In genomic region chr9:103358545-103358944, GRCm38 (mm10) we compare ENCODE assay signal across 27 mouse cellular contexts. TPM values are rescaled to one million over a fixed set of nuclear protein-coding genes. Genes with fewer than 3 reads are reported as not detected.
DNase-seq lines count a peak whose midpoint lies in the region; ATAC-seq and TF ChIP-seq lines count a peak whose summit lies in the region.
"Had no signal": no experiment of that assay in that cellular context is flagged by ENCODE, and none has a peak within 500 bp of the region (broad histone marks: within the 10 kb centered on the region; RNA-seq: fewer than 3 reads in every experiment).

No protein-coding gene starts in this region.

- no peak for DNase-seq in heart, adult 2 months
- no peak for DNase-seq in liver, embryonic 11.5 days (ENCODE audit: low spot score)
- no peak for DNase-seq in liver, postnatal 0 days
- DNase-seq in brain, adult 2 months (ENCODE audit: low read depth, low spot score) = peak; percentile 47
- peak; percentile 29 for DNase-seq in telencephalon, adult 2 months (ENCODE audit: low read depth, low spot score)
- DNase-seq: adrenal gland, adult 8-10 months; cerebellum, adult 11 months; cerebellum, adult 9-10 months; forebrain, postnatal 0 days; gastrocnemius, postnatal 14 days; kidney, adult 18-20 months; kidney, postnatal 25 days; lung, adult 2 months; lung, postnatal 10 days; midbrain, embryonic 14.5 days; right cerebral cortex, postnatal 25 days; thymus, postnatal 14 days had no signal

- H3K9ac ChIP-seq in heart, embryonic 14.5 days (ENCODE audit: low read length) = peak overlapping the region; percentile 21; the same call in 1 of the 2 replicates
- H3K9ac ChIP-seq in heart, adult 2 months (ENCODE audit: low read depth, low read length) = no peak overlapping the region
- no peak overlapping the region for H3K9ac ChIP-seq in liver, embryonic 11.5 days (ENCODE audit: low read depth, low read length)
- no peak overlapping the region for H3K9ac ChIP-seq in liver, postnatal 0 days (replicated peaks)
- H3K9ac ChIP-seq: embryonic facial prominence, embryonic 13.5 days; forebrain, postnatal 0 days; hindbrain, embryonic 14.5 days; kidney, embryonic 15.5 days; stomach, embryonic 15.5 days had no signal

- H3K27me3 ChIP-seq in heart, embryonic 14.5 days (ENCODE audit: control insufficient read depth, insufficient read depth, low read length) = no peaks in the 10 kb centered on the region
- H3K27me3 ChIP-seq in heart, adult 2 months (ENCODE audit: control insufficient read depth, insufficient read depth, low read length) = no peaks in the 10 kb centered on the region
- H3K27me3 ChIP-seq in liver, embryonic 11.5 days (replicated peaks; ENCODE audit: control insufficient read depth, insufficient read depth, low read length) = no peaks in the 10 kb centered on the region
- no peaks in the 10 kb centered on the region for H3K27me3 ChIP-seq in liver, postnatal 0 days (ENCODE audit: insufficient read depth, low read length)
- H3K27me3 ChIP-seq: embryonic facial prominence, embryonic 13.5 days; kidney, embryonic 15.5 days; stomach, embryonic 15.5 days had no signal

- peaks cover 83% of the 10 kb centered on the region for H3K36me3 ChIP-seq in heart, embryonic 14.5 days (ENCODE audit: control insufficient read depth, insufficient read depth, low read length)
- H3K36me3 ChIP-seq in heart, adult 2 months (ENCODE audit: control insufficient read depth, insufficient read depth, low read length) = peaks cover 35% of the 10 kb centered on the region
- peaks cover 32% of the 10 kb centered on the region for H3K36me3 ChIP-seq in liver, embryonic 11.5 days (ENCODE audit: control insufficient read depth, insufficient read depth, low read length)
- peaks cover 48% of the 10 kb centered on the region for H3K36me3 ChIP-seq in liver, postnatal 0 days (replicated peaks; ENCODE audit: insufficient read depth, low read length)

- TF ChIP-seq POLR2A in heart, adult 2 months (IDR thresholded peaks at IDR 0.05; ENCODE audit: insufficient read depth, low read depth, low read length) = no peak

- H3K27ac ChIP-seq in heart, embryonic 14.5 days (replicated peaks in 1 of 2; ENCODE audit: control insufficient read depth in 1 of 2, insufficient read depth in 1 of 2, low read depth in 2 of 2, low read length in 2 of 2) = peak overlapping the region; percentile 21 to 67; a peak in 3 of 4 replicates
- H3K27ac ChIP-seq in heart, adult 2 months = no peak overlapping the region
- no peak overlapping the region for H3K27ac ChIP-seq in liver, embryonic 11.5 days (ENCODE audit: low read depth, low read length)
- H3K27ac ChIP-seq in liver, postnatal 0 days (ENCODE audit: low read depth) = no peak overlapping the region
- H3K27ac ChIP-seq: embryonic facial prominence, embryonic 13.5 days; hindbrain, embryonic 14.5 days; kidney, embryonic 15.5 days; macrophage; stomach, embryonic 15.5 days had no signal

- TF ChIP-seq EP300 in heart, adult 2 months (IDR thresholded peaks at IDR 0.05; ENCODE audit: insufficient read depth, low read depth, low read length) = no peak
- no peak for TF ChIP-seq EP300 in liver, postnatal 0 days (IDR thresholded peaks at IDR 0.05; ENCODE audit: low read depth)

- TF ChIP-seq CTCF in heart, adult 2 months (IDR thresholded peaks at IDR 0.05) = no peak
- no peak for TF ChIP-seq CTCF in liver, postnatal 0 days (IDR thresholded peaks at IDR 0.05; ENCODE audit: low read depth)

- peaks cover 3% of the 10 kb centered on the region; the same call in 1 of the 2 replicates for H3K79me2 ChIP-seq in heart, adult 2 months (replicated peaks; ENCODE audit: control insufficient read depth, insufficient read depth, low read length)

- H3K4me2 ChIP-seq in heart, embryonic 14.5 days (ENCODE audit: low read length) = peak overlapping the region; percentile 19; the same call in 1 of the 2 replicates
- H3K4me2 ChIP-seq in liver, embryonic 11.5 days = no peak overlapping the region
- H3K4me2 ChIP-seq in liver, postnatal 0 days (ENCODE audit: low read depth, low read length) = no peak overlapping the region
- H3K4me2 ChIP-seq: embryonic facial prominence, embryonic 13.5 days; hindbrain, embryonic 14.5 days; kidney, embryonic 15.5 days; stomach, embryonic 15.5 days had no signal

- no peak overlapping the region for H3K4me3 ChIP-seq in heart, embryonic 14.5 days (ENCODE audit: control insufficient read depth in 1 of 2, insufficient read depth in 1 of 2, low read depth in 1 of 2, low read length in 2 of 2)
- no peak overlapping the region for H3K4me3 ChIP-seq in heart, adult 2 months
- H3K4me3 ChIP-seq in liver, embryonic 11.5 days (ENCODE audit: low read depth, low read length) = no peak overlapping the region
- no peak overlapping the region for H3K4me3 ChIP-seq in liver, postnatal 0 days (ENCODE audit: low read depth, low read length)
- H3K4me3 ChIP-seq: embryonic facial prominence, embryonic 13.5 days; kidney, embryonic 15.5 days; stomach, embryonic 15.5 days had no signal

- no peak for ATAC-seq in heart, embryonic 14.5 days (ENCODE audit: insufficient number of reproducible peaks, insufficient read depth, low FRiP score, low read depth)
- ATAC-seq in liver, embryonic 11.5 days (replicated peaks; ENCODE audit: low FRiP score) = peak; percentile 40; the same call in 1 of the 2 replicates
- ATAC-seq in liver, postnatal 0 days = no peak
- ATAC-seq in erythroid progenitor cell, adult 5-6 weeks (replicated peaks; ENCODE audit: low FRiP score, poor library complexity, severe bottlenecking) = no peak
- ATAC-seq: forebrain, postnatal 0 days had no signal

- intact Hi-C loops in heart, adult 2 months (cut with DNase I) = no loop called here

- 76% methylated on average over 4 of the region's 4 CpGs for WGBS in heart, embryonic 14.5 days
- WGBS in heart, adult 2 months = 86% methylated on average over 4 of the region's 4 CpGs
- 84% methylated on average over 4 of the region's 4 CpGs for WGBS in liver, embryonic 11.5 days
- WGBS in liver, postnatal 0 days (ENCODE audit: insufficient replicate concordance) = 85% methylated on average over 4 of the region's 4 CpGs

- peaks cover 5 to 31% of the 10 kb centered on the region in 2 experiments for H3K4me1 ChIP-seq in heart, embryonic 14.5 days (ENCODE audit: control insufficient read depth in 2 of 2, insufficient read depth in 2 of 2, low read length in 2 of 2)
- H3K4me1 ChIP-seq in heart, adult 2 months (ENCODE audit: control insufficient read depth, insufficient read depth, low read length) = peaks cover 5% of the 10 kb centered on the region
- H3K4me1 ChIP-seq in liver, embryonic 11.5 days (replicated peaks; ENCODE audit: control insufficient read depth, insufficient read depth, low read length) = peaks cover 12% of the 10 kb centered on the region
- peaks cover 16% of the 10 kb centered on the region for H3K4me1 ChIP-seq in liver, postnatal 0 days (ENCODE audit: insufficient read depth)
- H3K4me1 ChIP-seq: stomach, embryonic 15.5 days had no signal

- no peaks in the 10 kb centered on the region for H3K9me3 ChIP-seq in heart, embryonic 14.5 days (ENCODE audit: control insufficient read depth, low read length)
- no peaks in the 10 kb centered on the region for H3K9me3 ChIP-seq in liver, embryonic 11.5 days (ENCODE audit: control insufficient read depth, low read length)
- no peaks in the 10 kb centered on the region for H3K9me3 ChIP-seq in liver, postnatal 0 days (ENCODE audit: low read length)
- H3K9me3 ChIP-seq: embryonic facial prominence, embryonic 13.5 days; kidney, embryonic 15.5 days; stomach, embryonic 15.5 days had no signal

RNA-seq across cellular contexts. Expression of gene Cdv3, which starts 7.1 kb away (rescaled TPM):
- polyA plus RNA-seq in heart, embryonic 14.5 days (2014; fragmentation: Nextera tagmentation; extraction: Ambion mirVana) = 62.6 and 64.3 TPM in 2 replicates
- total RNA-seq in heart, adult 2 months (2021) = 100 to 1,000 TPM; 121 to 143 TPM
- 26.5 and 51.2 TPM in 2 replicates for polyA plus RNA-seq in heart, adult 2 months (2012; rRNA removed)
- polyA plus RNA-seq in liver, embryonic 11.5 days (2014; fragmentation: Nextera tagmentation; extraction: Ambion mirVana) = 123 and 137 TPM in 2 replicates
- polyA plus RNA-seq in liver, postnatal 0 days (2015; fragmentation: Nextera tagmentation; extraction: Ambion mirVana) = 34.6 and 36.6 TPM in 2 replicates
- 71.7 and 73.2 TPM in 2 replicates for total RNA-seq in erythroid progenitor cell, adult 5-6 weeks (2015; ENCODE audit: low replicate concordance)
- total RNA-seq in erythroid progenitor cell, adult 5-6 weeks (2017; ENCODE audit: low replicate concordance) = 92.0 and 94.8 TPM in 2 replicates

RNA-seq across cellular contexts. Expression of gene Topbp1, which starts 53.5 kb away (rescaled TPM):
- polyA plus RNA-seq in heart, embryonic 14.5 days (2014; fragmentation: Nextera tagmentation; extraction: Ambion mirVana) = 42.9 and 48.4 TPM in 2 replicates
- 10 to 100 TPM in 1 of 2 experiments, 1 to 10 TPM in 1; 7.6 to 12.2 TPM for total RNA-seq in heart, adult 2 months (2021)
- polyA plus RNA-seq in heart, adult 2 months (2012; rRNA removed) = 4.1 and 6.8 TPM in 2 replicates
- 99.4 and 101 TPM in 2 replicates for polyA plus RNA-seq in liver, embryonic 11.5 days (2014; fragmentation: Nextera tagmentation; extraction: Ambion mirVana)
- polyA plus RNA-seq in liver, postnatal 0 days (2015; fragmentation: Nextera tagmentation; extraction: Ambion mirVana) = 15.5 and 17.3 TPM in 2 replicates
- 162 and 228 TPM in 2 replicates for total RNA-seq in erythroid progenitor cell, adult 5-6 weeks (2015; ENCODE audit: low replicate concordance)
- 128 and 142 TPM in 2 replicates for total RNA-seq in erythroid progenitor cell, adult 5-6 weeks (2017; ENCODE audit: low replicate concordance)

RNA-seq across cellular contexts. Expression of gene 1300017J02Rik, which starts 53.7 kb away (rescaled TPM):
- polyA plus RNA-seq in heart, embryonic 14.5 days (2014; fragmentation: Nextera tagmentation; extraction: Ambion mirVana) = 0.32 and 1.3 TPM in 2 replicates
- total RNA-seq in heart, adult 2 months (2021) = under 1 TPM in 1 of 2 experiments, not detected in 1; 0.16 TPM
- polyA plus RNA-seq in heart, adult 2 months (2012; rRNA removed) = 0.18 TPM in 1 of 2 replicates, not detected in the other
- polyA plus RNA-seq in liver, embryonic 11.5 days (2014; fragmentation: Nextera tagmentation; extraction: Ambion mirVana) = 15.4 and 16.6 TPM in 2 replicates
- polyA plus RNA-seq in liver, postnatal 0 days (2015; fragmentation: Nextera tagmentation; extraction: Ambion mirVana) = 171 and 175 TPM in 2 replicates
- total RNA-seq in erythroid progenitor cell, adult 5-6 weeks (2015; ENCODE audit: low replicate concordance) = 185 and 265 TPM in 2 replicates
- total RNA-seq in erythroid progenitor cell, adult 5-6 weeks (2017; ENCODE audit: low replicate concordance) = 172 and 265 TPM in 2 replicates
- total RNA-seq: granulocyte monocyte progenitor cell, adult 5-6 weeks; left cerebral cortex, adult 18-20 months; monocyte, adult 5-6 weeks had no signal
- polyA plus RNA-seq: macrophage had no signal

Comparison
In these comparisons a context has a peak if more than half of its experiments do, and no peak if none do; other contexts are left out.
1. H3K27ac ChIP-seq: peak in heart, embryonic 14.5 days (2 of 2); none in heart, adult 2 months (single experiment), liver, embryonic 11.5 days (single experiment) and liver, postnatal 0 days (single experiment).
2. DNase-seq: peak in brain, adult 2 months (single experiment) and telencephalon, adult 2 months (single experiment); none in heart, adult 2 months (0 of 2), liver, embryonic 11.5 days (single experiment) and liver, postnatal 0 days (single experiment).